In the genomic region with DNA sequence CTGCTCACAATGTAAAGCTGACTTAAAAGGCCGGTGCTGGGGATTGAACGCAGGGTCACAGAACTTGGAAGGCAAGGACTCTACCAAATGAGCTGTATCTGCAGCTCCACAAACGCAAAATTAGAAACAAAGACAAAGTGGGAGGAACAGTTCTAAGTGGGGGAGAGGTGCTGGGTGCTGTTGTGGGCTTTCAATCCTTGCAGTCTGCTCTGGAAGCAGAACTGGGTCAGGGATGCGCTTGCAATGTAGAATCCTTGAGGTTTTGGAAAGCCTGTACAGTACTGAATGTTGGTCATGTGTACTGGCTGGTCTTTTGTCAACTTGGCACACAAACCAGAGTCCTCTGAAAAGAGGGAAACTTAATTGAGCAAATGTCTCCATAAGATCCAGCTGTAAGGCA, we compare ENCODE assay signal across 8 mouse cellular contexts. TPM values are rescaled to one million over a fixed set of nuclear protein-coding genes. Genes with fewer than 3 reads are reported as not detected.
A peak's percentile ranks its signal among the peaks of the same experiment; 100 is the strongest.
DNase-seq lines count a peak whose midpoint lies in the region; ATAC-seq and TF ChIP-seq lines count a peak whose summit lies in the region.

No protein-coding gene starts in this region.

- H3K9me3 ChIP-seq in kidney, embryonic 15.5 days (replicated peaks) = no peaks in the 10 kb centered on the region
- H3K9me3 ChIP-seq in forebrain, embryonic 10.5 days = no peaks in the 10 kb centered on the region
- H3K9me3 ChIP-seq in liver, embryonic 14.5 days (ENCODE audit: control insufficient read depth, low read length) = no peaks in the 10 kb centered on the region

- WGBS in kidney, embryonic 15.5 days = 8% methylated on average over 4 of the region's 4 CpGs
- 12% methylated on average over 4 of the region's 4 CpGs for WGBS in forebrain, embryonic 10.5 days
- WGBS in liver, embryonic 14.5 days (ENCODE audit: insufficient replicate concordance) = 13% methylated on average over 4 of the region's 4 CpGs

- peaks cover 34% of the 10 kb centered on the region for H3K4me1 ChIP-seq in kidney, embryonic 15.5 days
- H3K4me1 ChIP-seq in forebrain, embryonic 10.5 days = peaks cover 36% of the 10 kb centered on the region
- peaks cover 8 to 21% of the 10 kb centered on the region in 2 experiments for H3K4me1 ChIP-seq in liver, embryonic 14.5 days (replicated peaks; ENCODE audit: control insufficient read depth in 2 of 2, insufficient read depth in 2 of 2, low read length in 1 of 2)

- H3K4me2 ChIP-seq in kidney, embryonic 15.5 days = peak overlapping the region; percentile 82
- peak overlapping the region; percentile 84 for H3K4me2 ChIP-seq in liver, embryonic 14.5 days (ENCODE audit: low read depth)

- peak overlapping the region; percentile 94 for H3K9ac ChIP-seq in kidney, embryonic 15.5 days
- peak overlapping the region; percentile 84 for H3K9ac ChIP-seq in liver, embryonic 14.5 days (replicated peaks)

- ATAC-seq in kidney, embryonic 15.5 days (replicated peaks; ENCODE audit: low FRiP score) = no peak
- no peak for ATAC-seq in liver, embryonic 14.5 days (ENCODE audit: insufficient read depth)

- peaks cover 20% of the 10 kb centered on the region for H3K36me3 ChIP-seq in kidney, embryonic 15.5 days
- H3K36me3 ChIP-seq in forebrain, embryonic 10.5 days (replicated peaks) = peaks cover 38% of the 10 kb centered on the region
- peaks cover 17% of the 10 kb centered on the region for H3K36me3 ChIP-seq in liver, embryonic 14.5 days (replicated peaks; ENCODE audit: control insufficient read depth, insufficient read depth, low read depth)

- H3K27me3 ChIP-seq in kidney, embryonic 15.5 days = no peaks in the 10 kb centered on the region
- H3K27me3 ChIP-seq in forebrain, embryonic 10.5 days (ENCODE audit: poor library complexity, severe bottlenecking) = no peaks in the 10 kb centered on the region
- H3K27me3 ChIP-seq in liver, embryonic 14.5 days (ENCODE audit: control insufficient read depth, insufficient read depth, low read length) = no peaks in the 10 kb centered on the region

- H3K4me3 ChIP-seq in kidney, embryonic 15.5 days (replicated peaks) = peak overlapping the region; percentile 83
- H3K4me3 ChIP-seq in forebrain, embryonic 10.5 days = peak overlapping the region; percentile 96
- H3K4me3 ChIP-seq in liver, embryonic 14.5 days (ENCODE audit: insufficient read depth in 1 of 2, low read depth in 2 of 2, low read length in 2 of 2) = peak overlapping the region; percentile 76 to 89

- TF ChIP-seq CTCF in liver, embryonic 14.5 days (IDR thresholded peaks at IDR 0.05; ENCODE audit: low read depth) = no peak

- TF ChIP-seq EP300 in liver, embryonic 14.5 days (IDR thresholded peaks at IDR 0.05; ENCODE audit: low read depth) = no peak

- H3K27ac ChIP-seq in kidney, embryonic 15.5 days = peak overlapping the region; percentile 97
- peak overlapping the region; percentile 96 for H3K27ac ChIP-seq in forebrain, embryonic 10.5 days
- H3K27ac ChIP-seq in liver, embryonic 14.5 days = no peak overlapping the region

- no peak for DNase-seq in kidney, adult 18-20 months
- peak; percentile 47 for DNase-seq in Muller cell, postnatal 12 days (ENCODE audit: inconsistent ontology term)
- peak; percentile 25 for DNase-seq in forebrain, embryonic 10.5 days (ENCODE audit: extremely low spot score, low spot score)
- no peak for DNase-seq in liver, embryonic 14.5 days (ENCODE audit: low read depth in 3 of 3, low spot score in 3 of 3)
- no peak for DNase-seq in urinary bladder, postnatal 14 days (ENCODE audit: low spot score)
- no peak for DNase-seq in testis, postnatal 10 days (ENCODE audit: low spot score)
- no peak for DNase-seq in ovary, postnatal 36 days (ENCODE audit: low spot score)

RNA-seq across cellular contexts. Expression of gene Gm28043, which starts 0.9 kb away (rescaled TPM):
- 2.8 TPM in 2 replicates for polyA plus RNA-seq in kidney, embryonic 15.5 days (2015; fragmentation: Nextera tagmentation; extraction: Ambion mirVana)
- 3.6 and 3.9 TPM in 2 replicates for polyA plus RNA-seq in forebrain, embryonic 10.5 days (2016; fragmentation: Nextera tagmentation; extraction: Ambion mirVana)
- polyA plus RNA-seq in liver, embryonic 14.5 days (2012; rRNA removed) = 1.0 and 1.4 TPM in 2 replicates
- polyA plus RNA-seq in liver, embryonic 14.5 days (2014; fragmentation: Nextera tagmentation; extraction: Ambion mirVana) = 0.38 and 1.1 TPM in 2 replicates

RNA-seq across cellular contexts. Expression of gene Rnf8, which starts 1.0 kb away (rescaled TPM):
- polyA plus RNA-seq in kidney, embryonic 15.5 days (2015; fragmentation: Nextera tagmentation; extraction: Ambion mirVana) = 73.7 and 76.0 TPM in 2 replicates
- 120 and 124 TPM in 2 replicates for polyA plus RNA-seq in forebrain, embryonic 10.5 days (2016; fragmentation: Nextera tagmentation; extraction: Ambion mirVana)
- polyA plus RNA-seq in liver, embryonic 14.5 days (2012; rRNA removed) = 11.5 and 23.7 TPM in 2 replicates
- polyA plus RNA-seq in liver, embryonic 14.5 days (2014; fragmentation: Nextera tagmentation; extraction: Ambion mirVana) = 35.9 and 40.4 TPM in 2 replicates

RNA-seq across cellular contexts. Expression of gene Cmtr1, which starts 44.8 kb away (rescaled TPM):
- 122 and 126 TPM in 2 replicates for polyA plus RNA-seq in kidney, embryonic 15.5 days (2015; fragmentation: Nextera tagmentation; extraction: Ambion mirVana)
- 139 and 156 TPM in 2 replicates for polyA plus RNA-seq in forebrain, embryonic 10.5 days (2016; fragmentation: Nextera tagmentation; extraction: Ambion mirVana)
- polyA plus RNA-seq in liver, embryonic 14.5 days (2012; rRNA removed) = 14.9 and 16.1 TPM in 2 replicates
- polyA plus RNA-seq in liver, embryonic 14.5 days (2014; fragmentation: Nextera tagmentation; extraction: Ambion mirVana) = 55.9 and 66.0 TPM in 2 replicates

Comparison
In these comparisons a context has a peak if more than half of its experiments do, and no peak if none do; other contexts are left out.
1. DNase-seq: peak in Muller cell, postnatal 12 days (single experiment) and forebrain, embryonic 10.5 days (single experiment); none in kidney, adult 18-20 months (single experiment), liver, embryonic 14.5 days (0 of 3), urinary bladder, postnatal 14 days (single experiment), testis, postnatal 10 days (single experiment) and ovary, postnatal 36 days (single experiment).
2. Peak in every context shown above with its lines, with median percentiles within 50 percentile points of each other: H3K4me3 ChIP-seq.